Mouse (Mus musculus): ENCODE measurements around the gene Rhob. TPM values are rescaled to one million over a fixed set of nuclear protein-coding genes. Genes with fewer than 3 reads are reported as not detected.
A peak's percentile ranks its signal among the peaks of the same experiment; 100 is the strongest.

Gene Rhob
- total and polyA plus RNA-seq, 2 experiments from 2014 or later, result 71.4 to 356 TPM

GRCm38 (mm10) chr12:8521375-8522047 is 21.7 kb upstream of the Rhob start:
- Histone ChIP-seq H3K27me3 (ENCODE audit: insufficient read depth, low read length) (no peaks in the 10 kb centered on the region), H3K9ac (replicated peaks; ENCODE audit: low read length) (no peak overlapping the region), H3K9me3 (ENCODE audit: low read length) (no peaks in the 10 kb centered on the region), H3K4me2 (ENCODE audit: low read depth, low read length) (no peak overlapping the region), H3K4me3 (ENCODE audit: low read length) (no peak overlapping the region), H3K27ac (no peak overlapping the region), H3K36me3 (ENCODE audit: insufficient read depth, low read length) (no peaks in the 10 kb centered on the region), H3K4me1 (ENCODE audit: insufficient read depth, low read length) (no peaks in the 10 kb centered on the region)
- 66% methylated on average over 11 of the region's 12 CpGs for WGBS
- TF ChIP-seq CTCF (IDR thresholded peaks at IDR 0.05; ENCODE audit: low read depth), result no peak
- peak; percentile 43 for DNase-seq (ENCODE audit: low spot score)
- peak; percentile 39; the same call in 1 of the 2 replicates for ATAC-seq

DNA sequence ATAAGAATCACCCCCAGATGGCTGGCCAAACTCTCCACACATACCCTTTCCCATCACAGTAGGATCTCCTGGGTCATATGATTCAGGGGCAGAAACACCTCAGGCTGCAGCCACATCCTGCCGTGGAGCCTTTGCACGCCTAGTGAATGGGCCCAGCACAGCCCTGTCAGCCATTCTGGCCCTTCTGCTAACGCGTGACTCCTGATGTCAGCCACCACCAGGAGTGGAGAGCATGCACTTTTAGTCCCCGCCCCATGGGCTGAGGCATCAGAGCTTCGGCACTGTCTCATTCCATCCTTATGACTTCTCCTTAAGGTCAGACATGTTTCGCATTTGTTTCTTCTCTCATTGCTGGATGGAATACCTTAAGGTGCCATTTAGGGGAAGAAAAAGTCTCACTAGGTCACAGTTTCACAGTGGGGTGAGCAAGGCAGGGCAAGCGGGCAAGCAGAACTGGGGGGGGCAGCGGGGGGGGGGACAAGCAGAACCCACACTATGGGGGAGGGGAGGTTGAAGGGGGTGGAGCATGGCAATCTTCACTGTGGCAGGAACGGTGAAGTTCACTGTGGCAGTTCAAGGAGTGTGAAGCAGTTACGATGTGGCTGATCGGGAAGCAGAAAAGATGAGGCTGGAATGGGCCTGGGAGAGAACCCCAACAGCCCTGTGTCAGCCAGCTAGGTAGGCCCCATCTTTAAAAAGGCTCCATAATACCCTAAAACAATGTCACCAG is 19.8 kb upstream of the Rhob start:
- no peak overlapping the region for H3K4me3 ChIP-seq (ENCODE audit: low read length)
- H3K27me3 ChIP-seq (ENCODE audit: insufficient read depth, low read length), result no peaks in the 10 kb centered on the region
- no peak overlapping the region for H3K4me2 ChIP-seq (ENCODE audit: low read depth, low read length)
- no peak for TF ChIP-seq CTCF (IDR thresholded peaks at IDR 0.05; ENCODE audit: low read depth)
- H3K36me3 ChIP-seq (ENCODE audit: insufficient read depth, low read length), result no peaks in the 10 kb centered on the region
- no peak overlapping the region for H3K27ac ChIP-seq
- H3K4me1 ChIP-seq (ENCODE audit: insufficient read depth, low read length), result no peaks in the 10 kb centered on the region
- peak; percentile 24; the same call in 1 of the 2 replicates for ATAC-seq
- WGBS, result 65% methylated on average over 12 of the region's 12 CpGs
- no peak for DNase-seq (ENCODE audit: low spot score)
- no peak overlapping the region for H3K9ac ChIP-seq (replicated peaks; ENCODE audit: low read length)
- H3K9me3 ChIP-seq (ENCODE audit: low read length), result no peaks in the 10 kb centered on the region

GRCm38 (mm10) chr12:8511037-8511882 is 11.5 kb upstream of the Rhob start:
- Histone ChIP-seq H3K36me3 (ENCODE audit: insufficient read depth, low read length) (no peaks in the 10 kb centered on the region), H3K9me3 (ENCODE audit: low read length) (no peaks in the 10 kb centered on the region), H3K27me3 (ENCODE audit: insufficient read depth, low read length) (no peaks in the 10 kb centered on the region), H3K4me1 (ENCODE audit: insufficient read depth, low read length) (no peaks in the 10 kb centered on the region), H3K9ac (replicated peaks; ENCODE audit: low read length) (no peak overlapping the region), H3K4me3 (ENCODE audit: low read length) (no peak overlapping the region), H3K4me2 (ENCODE audit: low read depth, low read length) (no peak overlapping the region), H3K27ac (no peak overlapping the region)
- DNase-seq (ENCODE audit: low spot score) (peak; percentile 36), ATAC-seq (peak; percentile 63)
- no peak for TF ChIP-seq CTCF (IDR thresholded peaks at IDR 0.05; ENCODE audit: low read depth)
- WGBS, result 67% methylated on average over 18 of the region's 18 CpGs

- no peak overlapping the region for H3K27ac ChIP-seq
- H3K4me2 ChIP-seq (ENCODE audit: low read depth, low read length), result no peak overlapping the region
- 74% methylated on average over 6 of the region's 6 CpGs for WGBS
- no peaks in the 10 kb centered on the region for H3K27me3 ChIP-seq (ENCODE audit: insufficient read depth, low read length)
- H3K4me3 ChIP-seq (ENCODE audit: low read length), result no peak overlapping the region
- TF ChIP-seq CTCF (IDR thresholded peaks at IDR 0.05; ENCODE audit: low read depth), result no peak
- H3K4me1 ChIP-seq (ENCODE audit: insufficient read depth, low read length), result no peaks in the 10 kb centered on the region
- H3K9ac ChIP-seq (replicated peaks; ENCODE audit: low read length), result no peak overlapping the region
- no peaks in the 10 kb centered on the region for H3K36me3 ChIP-seq (ENCODE audit: insufficient read depth, low read length)
- ATAC-seq (no peak), DNase-seq (ENCODE audit: low spot score) (no peak)
- no peaks in the 10 kb centered on the region for H3K9me3 ChIP-seq (ENCODE audit: low read length)
Measured at GRCm38 (mm10) chr12:8510317-8510988, 10.6 kb upstream of the Rhob start.

- TF ChIP-seq CTCF (IDR thresholded peaks at IDR 0.05; ENCODE audit: low read depth), result no peak
- Histone ChIP-seq H3K9ac (replicated peaks; ENCODE audit: low read length) (no peak overlapping the region), H3K4me3 (ENCODE audit: low read length) (no peak overlapping the region), H3K27ac (no peak overlapping the region), H3K4me2 (ENCODE audit: low read depth, low read length) (no peak overlapping the region), H3K27me3 (ENCODE audit: insufficient read depth, low read length) (no peaks in the 10 kb centered on the region), H3K4me1 (ENCODE audit: insufficient read depth, low read length) (no peaks in the 10 kb centered on the region), H3K9me3 (ENCODE audit: low read length) (no peaks in the 10 kb centered on the region), H3K36me3 (ENCODE audit: insufficient read depth, low read length) (no peaks in the 10 kb centered on the region)
- WGBS, result 64% methylated on average over 5 of the region's 5 CpGs
- ATAC-seq (0 out of 2 replicates have a peak, but pooled peaks have one; percentile 21), DNase-seq (ENCODE audit: low spot score) (no peak)
Measured at GRCm38 (mm10) chr12:8509693-8510092, 9.9 kb upstream of the Rhob start.

Measured in hindbrain, postnatal 0 days (tissue).